Mouse (Mus musculus) forebrain, postnatal 0 days (tissue): ENCODE results near the gene A130010J15Rik. TPM values are rescaled to one million over a fixed set of nuclear protein-coding genes. Genes with fewer than 3 reads are reported as not detected.

ENCODE experiments used
- ATAC-seq: fragments of 200-750 bp; cut with Nextera tagmentation; 2 replicates; pipeline ENCODE4 v1.8.0; 2017; ENCODE audit warnings: mild to moderate bottlenecking, moderate library complexity
- DNase-seq: peaks from one replicate; pipeline ENCODE4 v3.0.0-alpha.2; 2015
- H3K27ac ChIP-seq: fragments of 300-500 bp; sonication (generic); 2 replicates; pipeline ENCODE4 v1.5.1; 2014; ENCODE audit warnings: low read depth, mild to moderate bottlenecking, antibody characterized with exemption, low read length, moderate library complexity, mixed read lengths
- H3K27me3 ChIP-seq: fragments of 300-500 bp; sonication (generic); 2 replicates; pipeline ENCODE4 v1.6.1; 2014; ENCODE audit warnings: mild to moderate bottlenecking, low read length, mixed read lengths; ENCODE audit not compliant: insufficient read depth
- H3K36me3 ChIP-seq: fragments of 300-500 bp; sonication (generic); 2 replicates; pipeline ENCODE4 v1.6.1; 2014; ENCODE audit warnings: mild to moderate bottlenecking, moderate library complexity; ENCODE audit not compliant: insufficient read depth
- H3K4me1 ChIP-seq: fragments of 300-500 bp; sonication (generic); 2 replicates; pipeline ENCODE4 v1.6.1; 2014; ENCODE audit warnings: antibody characterized with exemption; ENCODE audit not compliant: insufficient read depth
- H3K4me2 ChIP-seq: fragments of 300-500 bp; sonication (generic); 2 replicates; pipeline ENCODE4 v1.6.1; 2014; ENCODE audit warnings: low read depth, mild to moderate bottlenecking, moderate library complexity
- H3K4me3 ChIP-seq: fragments of 300-500 bp; sonication (generic); 2 replicates; pipeline ENCODE4 v1.5.1; 2014; ENCODE audit warnings: low read depth, low read length, mixed read lengths
- H3K9ac ChIP-seq: fragments of 300-500 bp; sonication (generic); 2 replicates; pipeline ENCODE4 v1.6.1; 2014; ENCODE audit warnings: mild to moderate bottlenecking
- H3K9me3 ChIP-seq: fragments of 300-500 bp; sonication (generic); 2 replicates; pipeline ENCODE4 v1.6.1; 2016; ENCODE audit warnings: low read length
- CTCF ChIP-seq: sonication (generic); IDR thresholded peaks from 2 replicates; pipeline ENCODE4 v1.5.1; 2016; ENCODE audit warnings: antibody characterized with exemption, control low read depth, low read depth
- WGBS: fragments of 180-500 bp; shearing (Covaris S2); extraction: QIAGEN DNeasy Blood & Tissue Kit; methylation state at CpG from one replicate; pipeline ENCODE4 v1.1.7; 2014; 5-methylcytosine and 5-hydroxymethylcytosine counted together
- polyA plus RNA-seq: library from polyadenylated mRNA; unstranded; fragments of >200 nt; fragmentation: Nextera tagmentation; extraction: Ambion mirVana; gene quantifications from 2 replicates; pipeline ENCODE4 v1.2.1, GENCODE M21; 2015
- total RNA-seq: library from RNA; depleted of rRNA; stranded (reverse); fragments of >200 nt; gene quantifications from 2 replicates; pipeline ENCODE4 v1.2.3, GENCODE M21; 2014

A130010J15Rik gene
- total and polyA plus RNA-seq, 2 experiments from 2014 or later: 10.8 to 16.2 TPM

GRCm38 (mm10) chr1:193141118-193141517 lies 26.7 kb upstream of the A130010J15Rik start:
- ATAC-seq: no peak
- 84% methylated on average over 7 of the region's 7 CpGs for WGBS
- Histone ChIP-seq H3K36me3 (no peaks in the 10 kb centered on the region), H3K27ac (no peak overlapping the region), H3K4me3 (no peak overlapping the region), H3K4me2 (no peak overlapping the region), H3K4me1 (no peaks in the 10 kb centered on the region), H3K27me3 (no peaks in the 10 kb centered on the region), H3K9ac (no peak overlapping the region), H3K9me3 (no peaks in the 10 kb centered on the region)
- no peak for DNase-seq
- TF ChIP-seq CTCF: no peak

DNA sequence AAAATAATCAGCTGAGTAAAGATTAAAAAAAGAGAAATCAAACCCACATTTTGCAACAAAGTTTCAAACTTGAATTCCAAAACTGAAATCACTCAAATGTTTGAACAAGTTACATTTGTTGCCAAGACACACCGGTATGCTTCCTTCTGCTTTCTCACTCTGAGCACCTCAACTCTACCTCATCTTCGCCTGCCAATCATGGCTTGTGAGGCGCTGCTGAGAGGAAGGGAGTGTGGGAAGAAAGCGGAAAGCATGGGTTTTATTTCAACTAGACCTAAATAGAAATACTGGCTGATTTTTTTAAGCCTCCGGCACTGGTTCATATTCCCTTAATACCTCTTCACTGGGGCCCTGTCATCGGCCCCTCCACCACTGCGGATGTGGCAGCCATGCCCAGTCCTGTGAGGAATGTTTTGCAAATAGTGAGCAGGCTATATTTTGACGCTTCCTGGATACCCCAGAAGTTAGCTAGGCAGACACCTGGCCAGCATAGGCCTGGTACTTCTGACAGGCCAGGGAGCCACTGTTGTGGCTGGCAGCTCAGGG lies 25.3 kb upstream of the A130010J15Rik start:
- DNase-seq (no peak), ATAC-seq (no peak)
- H3K9ac ChIP-seq: no peak overlapping the region
- no peak overlapping the region for H3K27ac ChIP-seq
- H3K4me2 ChIP-seq: no peak overlapping the region
- no peaks in the 10 kb centered on the region for H3K9me3 ChIP-seq
- no peak overlapping the region for H3K4me3 ChIP-seq
- no peaks in the 10 kb centered on the region for H3K36me3 ChIP-seq
- no peaks in the 10 kb centered on the region for H3K27me3 ChIP-seq
- 83% methylated on average over 8 of the region's 8 CpGs for WGBS
- no peaks in the 10 kb centered on the region for H3K4me1 ChIP-seq
- TF ChIP-seq CTCF: no peak

- ATAC-seq: no peak
- no peak overlapping the region for H3K27ac ChIP-seq
- no peak overlapping the region for H3K4me3 ChIP-seq
- no peak overlapping the region for H3K4me2 ChIP-seq
- H3K36me3 ChIP-seq: no peaks in the 10 kb centered on the region
- DNase-seq: no peak
- no peaks in the 10 kb centered on the region for H3K9me3 ChIP-seq
- WGBS: 93% methylated on average over 6 of the region's 6 CpGs
- H3K9ac ChIP-seq: no peak overlapping the region
- no peaks in the 10 kb centered on the region for H3K27me3 ChIP-seq
- no peaks in the 10 kb centered on the region for H3K4me1 ChIP-seq
- TF ChIP-seq CTCF: no peak
These were observed 23.3 kb upstream of the A130010J15Rik start for GRCm38 (mm10) chr1:193144516-193144915.

GRCm38 (mm10) chr1:193145101-193145500 lies 22.7 kb upstream of the A130010J15Rik start:
- Histone ChIP-seq H3K4me2 (no peak overlapping the region), H3K9me3 (no peaks in the 10 kb centered on the region), H3K27ac (no peak overlapping the region), H3K9ac (no peak overlapping the region), H3K27me3 (no peaks in the 10 kb centered on the region), H3K36me3 (no peaks in the 10 kb centered on the region), H3K4me3 (no peak overlapping the region), H3K4me1 (no peaks in the 10 kb centered on the region)
- no peak for ATAC-seq
- no peak for DNase-seq
- WGBS: 76% methylated on average over 4 of the region's 4 CpGs
- no peak for TF ChIP-seq CTCF

GRCm38 (mm10) chr1:193146416-193146815 lies 21.4 kb upstream of the A130010J15Rik start:
- no peaks in the 10 kb centered on the region for H3K36me3 ChIP-seq
- H3K4me1 ChIP-seq: no peaks in the 10 kb centered on the region
- H3K27ac ChIP-seq: no peak overlapping the region
- H3K27me3 ChIP-seq: no peaks in the 10 kb centered on the region
- H3K9me3 ChIP-seq: no peaks in the 10 kb centered on the region
- H3K9ac ChIP-seq: no peak overlapping the region
- no peak overlapping the region for H3K4me2 ChIP-seq
- 88% methylated on average over 1 of the region's 1 CpGs for WGBS
- TF ChIP-seq CTCF: no peak
- DNase-seq (no peak), ATAC-seq (no peak)
- H3K4me3 ChIP-seq: no peak overlapping the region

DNA sequence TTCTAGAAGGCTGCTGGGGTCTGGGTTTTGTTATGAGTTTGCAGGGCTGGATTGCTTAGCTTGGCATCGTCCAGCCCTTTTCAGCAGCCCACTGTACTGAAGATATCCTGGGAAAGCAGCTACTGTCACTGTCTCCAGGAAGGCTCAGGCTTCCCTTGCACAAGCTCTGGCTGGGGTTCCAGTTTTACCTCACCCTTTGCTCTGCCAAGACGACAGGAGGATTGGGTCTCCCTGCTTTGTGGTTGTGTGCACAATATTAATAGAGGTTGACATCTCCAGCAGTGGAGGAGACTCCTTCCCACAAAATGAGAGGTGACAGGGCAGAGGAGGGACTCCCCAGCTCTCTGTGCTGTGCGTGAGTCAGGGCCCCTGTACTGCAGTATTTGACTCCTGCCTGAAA lies 18.6 kb upstream of the A130010J15Rik start:
- 58% methylated on average over 3 of the region's 3 CpGs for WGBS
- Histone ChIP-seq H3K4me2 (no peak overlapping the region), H3K36me3 (no peaks in the 10 kb centered on the region), H3K4me3 (no peak overlapping the region), H3K9me3 (no peaks in the 10 kb centered on the region), H3K4me1 (no peaks in the 10 kb centered on the region), H3K27ac (no peak overlapping the region), H3K9ac (no peak overlapping the region), H3K27me3 (peaks cover 26% of the 10 kb centered on the region)
- ATAC-seq: no peak
- DNase-seq: no peak
- TF ChIP-seq CTCF: no peak

- DNase-seq: peak; percentile 21
- H3K27me3 ChIP-seq: peaks cover 28% of the 10 kb centered on the region
- H3K4me1 ChIP-seq: no peaks in the 10 kb centered on the region
- H3K27ac ChIP-seq: no peak overlapping the region
- peak; percentile 61 for ATAC-seq
- no peak for TF ChIP-seq CTCF
- H3K9me3 ChIP-seq: no peaks in the 10 kb centered on the region
- H3K36me3 ChIP-seq: no peaks in the 10 kb centered on the region
- 38% methylated on average over 7 of the region's 7 CpGs for WGBS
- H3K9ac ChIP-seq: no peak overlapping the region
- H3K4me3 ChIP-seq: no peak overlapping the region
- H3K4me2 ChIP-seq: no peak overlapping the region
These were observed 16.7 kb upstream of the A130010J15Rik start for GRCm38 (mm10) chr1:193151134-193151533.

- no peak for TF ChIP-seq CTCF
- Histone ChIP-seq H3K4me3 (no peak within 1 kb of the TSS), H3K4me2 (peak within 1 kb of the TSS; percentile 17; the same call in 1 of the 2 replicates), H3K27me3 (peaks cover 31% of the 10 kb centered on the region), H3K36me3 (no peaks in the 10 kb centered on the region), H3K9me3 (no peaks in the 10 kb centered on the region), H3K9ac (no peak within 1 kb of the TSS), H3K27ac (no peak within 1 kb of the TSS), H3K4me1 (no peaks in the 10 kb centered on the region)
- WGBS: 4% methylated on average over 30 of the region's 30 CpGs
- ATAC-seq (no peak), DNase-seq (no peak)
These were observed 15.0 kb upstream of the A130010J15Rik start, which contains the start of gene Irf6 for GRCm38 (mm10) chr1:193152872-193153271. Irf6 (plus strand) TSS chr1:193153111.
